Mouse (Mus musculus) C2C12 (cell line): ENCODE measurements around the gene Tle4.

Source experiments
- CEBPB ChIP-seq: IDR thresholded peaks from one replicate; pipeline ENCODE4 v1.6.1; 2011; ENCODE audit warnings: low read depth, mild to moderate bottlenecking, control low read depth, moderate library complexity
- CTCF ChIP-seq: IDR thresholded peaks from one replicate; pipeline ENCODE4 v1.5.1; 2011; ENCODE audit not compliant: control insufficient read depth, insufficient read depth, insufficient read length
- FOSL1 ChIP-seq: IDR thresholded peaks from one replicate; pipeline ENCODE4 v1.8.0; 2011; ENCODE audit warnings: mild to moderate bottlenecking, low read length; ENCODE audit not compliant: poor library complexity, insufficient read depth, severe bottlenecking
- MAX ChIP-seq: IDR thresholded peaks from one replicate; pipeline ENCODE4 v1.6.1; 2011; ENCODE audit warnings: mild to moderate bottlenecking, control low read depth
- MYOD1 ChIP-seq: IDR thresholded peaks from one replicate; pipeline ENCODE4 v1.6.1; 2011; ENCODE audit warnings: low read depth; ENCODE audit not compliant: control insufficient read depth, insufficient read length
- MYOG ChIP-seq: IDR thresholded peaks from one replicate; pipeline ENCODE4 v1.6.1; 2011; ENCODE audit not compliant: control insufficient read depth, insufficient read length; ENCODE audit errors: extremely low read depth
- USF1 ChIP-seq: IDR thresholded peaks from one replicate; pipeline ENCODE4 v1.6.1; 2011; ENCODE audit warnings: low read depth, mild to moderate bottlenecking, control low read depth, moderate library complexity

DNA sequence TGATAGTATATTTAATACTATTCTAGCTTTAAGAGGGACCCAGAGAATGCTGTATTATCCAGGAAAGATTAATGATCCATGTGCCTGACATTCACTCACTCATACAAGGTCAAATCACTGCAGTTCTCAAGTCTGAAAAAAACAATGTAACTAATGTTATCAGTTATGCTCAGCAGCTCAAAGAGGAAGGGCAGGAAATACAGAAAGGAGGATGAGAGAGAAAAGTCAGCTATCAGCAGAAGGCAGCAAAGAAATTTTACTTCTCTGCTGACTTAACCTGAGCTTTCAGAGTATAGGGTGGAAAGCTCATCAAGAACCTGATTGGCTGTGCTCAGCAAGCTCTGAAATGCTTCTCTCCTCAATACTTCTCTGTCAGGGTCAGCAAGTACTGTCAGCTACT lies 29.0 kb downstream of the Tle4 start:
- TF ChIP-seq MAX (no peak), CEBPB (no peak), MYOG (no peak), CTCF (no peak), MYOD1 (no peak), USF1 (no peak), FOSL1 (no peak)
